Mouse (Mus musculus) cerebellum, adult 2 months (tissue): Measurements from ENCODE around the gene Cd79a.

Experiments used
- CTCF ChIP-seq: fragments of 200-500 bp; IDR thresholded peaks from 2 replicates; pipeline ENCODE4 v1.5.1; 2011; ENCODE audit warnings: low read depth, mild to moderate bottlenecking, control low read depth, low read length, moderate library complexity, borderline replicate concordance; ENCODE audit not compliant: insufficient read depth
- POLR2A ChIP-seq: fragments of 200-500 bp; IDR thresholded peaks from 2 replicates; pipeline ENCODE4 v1.6.1; 2011; ENCODE audit warnings: low read length, control low read depth, borderline replicate concordance; ENCODE audit not compliant: insufficient read depth

- TF ChIP-seq POLR2A (no peak), CTCF (no peak)
These were observed 34.5 kb downstream of the Cd79a start for GRCm38 (mm10) chr7:24931651-24932050.
